Mouse (Mus musculus): ENCODE measurements around the gene Kctd6.

- TF ChIP-seq CTCF (IDR thresholded peaks at IDR 0.05; ENCODE audit: low read depth): no peak
- TF ChIP-seq EP300 (IDR thresholded peaks at IDR 0.05; ENCODE audit: low read depth): no peak
These were observed 42.9 kb downstream of the Kctd6 start for GRCm38 (mm10) chr14:8256881-8257280.

Measured in liver, embryonic 14.5 days (tissue).